28 mouse cellular contexts compared by ENCODE assay signal in genomic region chr5:107173483-107173882, GRCm38 (mm10).
DNase-seq lines count a peak whose midpoint lies in the region; ATAC-seq and TF ChIP-seq lines count a peak whose summit lies in the region.
"Had no signal": no experiment of that assay in that cellular context is flagged by ENCODE, and none has a peak within 500 bp of the region (broad histone marks: within the 10 kb centered on the region; RNA-seq: fewer than 3 reads in every experiment).

No protein-coding gene starts in this region.

- 0 out of 2 replicates have a peak, but pooled peaks have one; percentile 30 for ATAC-seq in erythroid progenitor cell, adult 5-6 weeks (replicated peaks; ENCODE audit: low FRiP score, poor library complexity, severe bottlenecking)
- peak; percentile 81 for ATAC-seq in liver, embryonic 13.5 days (ENCODE audit: low read depth)
- peak; percentile 71 for ATAC-seq in liver, embryonic 16.5 days (ENCODE audit: low read depth)
- no peak for ATAC-seq in stomach, postnatal 0 days (ENCODE audit: low FRiP score, low TSS enrichment)
- ATAC-seq: activated CD4-positive, CD25-positive, alpha-beta regulatory T cell, adult 4 months; forebrain, embryonic 14.5 days; forebrain, postnatal 0 days; hindbrain, embryonic 16.5 days had no signal

- 54% methylated on average over 2 of the region's 2 CpGs for WGBS in liver, embryonic 13.5 days (ENCODE audit: insufficient replicate concordance)
- whole genome bisulfite sequencing in liver, embryonic 16.5 days (ENCODE audit: insufficient replicate concordance), result 46% methylated on average over 2 of the region's 2 CpGs
- 70% methylated on average over 2 of the region's 2 CpGs for WGBS in stomach, postnatal 0 days

- no peak for TF ChIP-seq CTCF in gastrocnemius, adult 2 months (IDR thresholded peaks at IDR 0.05)
- no peak for TF ChIP-seq CTCF in stomach, postnatal 0 days (IDR thresholded peaks at IDR 0.05; ENCODE audit: low read depth)

- H3K4me3 ChIP-seq in liver, embryonic 13.5 days (replicated peaks), result no peak overlapping the region
- H3K4me3 ChIP-seq in liver, embryonic 16.5 days (ENCODE audit: low read depth, low read length), result no peak overlapping the region
- H3K4me3 ChIP-seq in gastrocnemius, adult 2 months, result no peak overlapping the region
- no peak overlapping the region for H3K4me3 ChIP-seq in stomach, postnatal 0 days (ENCODE audit: low read depth, low read length)
- H3K4me3 ChIP-seq: embryonic facial prominence, embryonic 10.5 days; embryonic facial prominence, embryonic 13.5 days; erythroblast, embryonic 14.5 days; forebrain, embryonic 10.5 days; hindbrain, embryonic 10.5 days; hindbrain, embryonic 13.5 days had no signal

- no peaks in the 10 kb centered on the region for H3K9me3 ChIP-seq in liver, embryonic 13.5 days (replicated peaks)
- H3K9me3 ChIP-seq in liver, embryonic 16.5 days (replicated peaks; ENCODE audit: control insufficient read depth, low read length), result no peaks in the 10 kb centered on the region
- no peaks in the 10 kb centered on the region for H3K9me3 ChIP-seq in stomach, postnatal 0 days (ENCODE audit: control insufficient read depth, low read length)
- H3K9me3 ChIP-seq: embryonic facial prominence, embryonic 10.5 days; embryonic facial prominence, embryonic 13.5 days; forebrain, embryonic 10.5 days; hindbrain, embryonic 10.5 days; hindbrain, embryonic 13.5 days had no signal

- TF ChIP-seq EP300 in stomach, postnatal 0 days (optimal IDR thresholded peaks at IDR 0.05), result no peak

- H3K4me1 ChIP-seq in liver, embryonic 13.5 days (replicated peaks), result peaks cover 26% of the 10 kb centered on the region
- H3K4me1 ChIP-seq in liver, embryonic 16.5 days (ENCODE audit: control insufficient read depth, low read depth, low read length), result peaks cover 8% of the 10 kb centered on the region; the same call in 1 of the 2 replicates
- H3K4me1 ChIP-seq in stomach, postnatal 0 days (replicated peaks; ENCODE audit: control insufficient read depth, insufficient read depth), result no peaks in the 10 kb centered on the region

- no peaks in the 10 kb centered on the region for H3K27me3 ChIP-seq in liver, embryonic 13.5 days
- H3K27me3 ChIP-seq in liver, embryonic 16.5 days (ENCODE audit: control insufficient read depth, insufficient read depth, low read depth, low read length), result no peaks in the 10 kb centered on the region
- no peaks in the 10 kb centered on the region for H3K27me3 ChIP-seq in stomach, postnatal 0 days (ENCODE audit: control insufficient read depth, insufficient read depth, low read length)
- H3K27me3 ChIP-seq: embryonic facial prominence, embryonic 13.5 days; hindbrain, embryonic 13.5 days had no signal

- no peak overlapping the region for H3K4me2 ChIP-seq in liver, embryonic 13.5 days
- H3K4me2 ChIP-seq in liver, embryonic 16.5 days (ENCODE audit: low read depth, low read length), result no peak overlapping the region
- no peak overlapping the region for H3K4me2 ChIP-seq in stomach, postnatal 0 days (replicated peaks; ENCODE audit: low read depth)
- H3K4me2 ChIP-seq: embryonic facial prominence, embryonic 13.5 days; heart, embryonic 11.5 days; hindbrain, embryonic 13.5 days had no signal

- intact Hi-C loops in heart, postnatal 36 days (cut with DNase I), result no loop called here
- intact Hi-C loops in gastrocnemius, adult 2 months (cut with DNase I), result no loop called here

- H3K27ac ChIP-seq in liver, embryonic 13.5 days, result no peak overlapping the region
- no peak overlapping the region for H3K27ac ChIP-seq in liver, embryonic 16.5 days (ENCODE audit: low read length)
- H3K27ac ChIP-seq in gastrocnemius, adult 2 months, result no peak overlapping the region
- no peak overlapping the region for H3K27ac ChIP-seq in stomach, postnatal 0 days (replicated peaks)
- H3K27ac ChIP-seq: embryonic facial prominence, embryonic 10.5 days; embryonic facial prominence, embryonic 13.5 days; forebrain, embryonic 10.5 days; hindbrain, embryonic 10.5 days; hindbrain, embryonic 13.5 days had no signal

- no peak overlapping the region for H3K9ac ChIP-seq in liver, embryonic 13.5 days
- no peak overlapping the region for H3K9ac ChIP-seq in liver, embryonic 16.5 days (ENCODE audit: low read depth, low read length)
- H3K9ac ChIP-seq in stomach, postnatal 0 days (ENCODE audit: low read length), result no peak overlapping the region
- H3K9ac ChIP-seq: embryonic facial prominence, embryonic 13.5 days; forebrain, postnatal 0 days; hindbrain, embryonic 13.5 days had no signal

- peak; percentile 85 for DNase-seq in heart, adult 11 months
- DNase-seq in heart, postnatal 36 days, result no peak
- no peak for DNase-seq in liver, embryonic 13.5 days
- no peak for DNase-seq in gastrocnemius, adult 2 months
- no peak for DNase-seq in stomach, postnatal 0 days (ENCODE audit: low spot score)
- no peak for DNase-seq in right cerebral cortex, postnatal 10 days (ENCODE audit: low spot score in 2 of 2)
- DNase-seq: adrenal gland, adult 8-10 months; adrenal gland, postnatal 25 days; cerebellum, adult 11 months; cerebellum, adult 8-10 months; cerebellum, postnatal 10 days; cerebellum, postnatal 36 days; embryo, embryonic 11 days; gastrocnemius, postnatal 10 days; gastrocnemius, postnatal 36 days had no signal

- no peaks in the 10 kb centered on the region for H3K36me3 ChIP-seq in liver, embryonic 13.5 days
- H3K36me3 ChIP-seq in liver, embryonic 16.5 days (ENCODE audit: control insufficient read depth, insufficient read depth), result no peaks in the 10 kb centered on the region
- no peaks in the 10 kb centered on the region for H3K36me3 ChIP-seq in stomach, postnatal 0 days (ENCODE audit: control insufficient read depth, insufficient read depth, low read length)
- H3K36me3 ChIP-seq: embryonic facial prominence, embryonic 10.5 days; embryonic facial prominence, embryonic 13.5 days; forebrain, embryonic 10.5 days; hindbrain, embryonic 10.5 days; hindbrain, embryonic 13.5 days had no signal
